Mouse (Mus musculus): ENCODE measurements around the gene Bcar3. TPM values are rescaled to one million over a fixed set of nuclear protein-coding genes. Genes with fewer than 3 reads are reported as not detected.

Bcar3 gene
- total RNA-seq, 1 experiment from 2014 or later = 51.4 TPM

- DNase-seq = no peak
Measured at GRCm38 (mm10) chr3:122458743-122459142, 164.8 kb downstream of the Bcar3 start.

- no peak for DNase-seq
Measured at GRCm38 (mm10) chr3:122460848-122461511, 167.0 kb downstream of the Bcar3 start.

GRCm38 (mm10) chr3:122461512-122461881 lies 167.6 kb downstream of the Bcar3 start:
- peak; percentile 34 for DNase-seq

- peak; percentile 76 for DNase-seq
Measured at GRCm38 (mm10) chr3:122461932-122462871, 168.3 kb downstream of the Bcar3 start.

- DNase-seq = no peak
Measured at GRCm38 (mm10) chr3:122463166-122463565, 169.2 kb downstream of the Bcar3 start.

- peak; percentile 65 for DNase-seq
Measured at GRCm38 (mm10) chr3:122466100-122466730, 172.3 kb downstream of the Bcar3 start.

GRCm38 (mm10) chr3:122467977-122468376 lies 174.0 kb downstream of the Bcar3 start:
- DNase-seq = peak; percentile 37

- no peak for DNase-seq
Measured at GRCm38 (mm10) chr3:122470326-122471016, 176.5 kb downstream of the Bcar3 start.

GRCm38 (mm10) chr3:122471017-122471721 lies 177.2 kb downstream of the Bcar3 start:
- DNase-seq = peak; percentile 71

- DNase-seq = no peak
Measured at GRCm38 (mm10) chr3:122472412-122472811, 178.5 kb downstream of the Bcar3 start.

- no peak for DNase-seq
Measured at GRCm38 (mm10) chr3:122473523-122474034, 179.6 kb downstream of the Bcar3 start.

GRCm38 (mm10) chr3:122474067-122474466 lies 180.1 kb downstream of the Bcar3 start:
- peak; percentile 91 for DNase-seq

- DNase-seq = no peak
Measured at GRCm38 (mm10) chr3:122474796-122475195, 180.9 kb downstream of the Bcar3 start.

GRCm38 (mm10) chr3:122475735-122476134 lies 181.8 kb downstream of the Bcar3 start:
- peak; percentile 31 for DNase-seq

GRCm38 (mm10) chr3:122476656-122477055 lies 182.7 kb downstream of the Bcar3 start:
- no peak for DNase-seq

GRCm38 (mm10) chr3:122477541-122477940 lies 183.6 kb downstream of the Bcar3 start:
- DNase-seq = no peak

GRCm38 (mm10) chr3:122478735-122479134 lies 184.8 kb downstream of the Bcar3 start:
- DNase-seq = no peak

- DNase-seq = no peak
Measured at GRCm38 (mm10) chr3:122480065-122480675, 186.2 kb downstream of the Bcar3 start.

- no peak for DNase-seq
Measured at GRCm38 (mm10) chr3:122480986-122481385, 187.1 kb downstream of the Bcar3 start.

GRCm38 (mm10) chr3:122481891-122482739 lies 188.2 kb downstream of the Bcar3 start:
- DNase-seq = peak; percentile 72

Data from adrenal gland, postnatal 14 days (tissue).